Mouse (Mus musculus): ENCODE results near the gene Szrd1.

GRCm38 (mm10) chr4:141181981-141182380, 42.4 kb upstream of the Szrd1 start:
- no peak for TF ChIP-seq CTCF (IDR thresholded peaks at IDR 0.05; ENCODE audit: control insufficient read depth, insufficient read depth, insufficient replicate concordance, low read depth, low read length)
- no peak for TF ChIP-seq POLR2A (IDR thresholded peaks at IDR 0.05; ENCODE audit: control insufficient read depth, low read depth, low read length)
